Mouse (Mus musculus): ENCODE results near the gene Pak1.

GRCm38 (mm10) chr7:97821875-97822274, 33.5 kb downstream of the Pak1 start:
- TF ChIP-seq EP300 (IDR thresholded peaks at IDR 0.05; ENCODE audit: low read depth) (no peak), CTCF (IDR thresholded peaks at IDR 0.05; ENCODE audit: low read depth) (no peak)
